Mouse (Mus musculus): ENCODE measurements around the gene Gm49322.

DNA sequence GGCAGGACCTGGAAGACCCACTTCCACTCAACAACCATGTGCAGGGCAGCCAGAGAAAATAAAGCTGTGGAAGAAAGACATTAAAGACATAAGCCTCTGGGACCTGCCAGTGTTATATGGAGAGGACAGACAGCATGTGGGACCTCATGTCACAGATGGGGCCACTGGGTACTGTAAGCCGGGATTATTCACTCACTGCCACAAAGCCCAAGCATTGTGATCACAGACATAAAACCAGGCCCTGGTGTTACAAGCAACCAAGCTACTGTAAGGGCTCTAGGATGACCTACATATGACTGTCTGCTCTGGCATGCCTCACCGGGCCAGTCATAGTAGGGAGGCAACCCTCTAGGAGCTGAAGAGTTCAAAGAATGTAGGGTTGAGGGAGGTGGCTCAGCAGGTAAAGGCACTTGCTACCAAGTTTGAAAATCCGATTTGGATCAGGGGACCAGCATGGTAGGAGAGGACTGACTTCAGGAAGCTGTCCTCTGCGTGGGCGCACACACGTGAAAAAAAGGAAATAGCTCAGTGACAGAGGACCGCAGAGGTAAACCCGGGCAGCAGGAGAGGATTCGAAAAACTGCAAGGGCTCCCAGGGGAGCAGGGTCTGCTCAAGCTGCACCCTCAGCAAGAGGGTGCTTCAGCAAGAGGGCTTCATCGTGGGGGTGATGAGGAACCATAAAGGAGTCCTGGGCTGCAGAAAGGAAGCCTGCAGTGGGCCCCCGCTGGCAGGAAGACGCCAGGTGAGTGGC, 16.5 kb upstream of the Gm49322 start:
- TF ChIP-seq CTCF (IDR thresholded peaks at IDR 0.05; ENCODE audit: low read depth, low read length) (no peak), POLR2A (IDR thresholded peaks at IDR 0.05; ENCODE audit: borderline replicate concordance, low read depth, low read length) (no peak)
